Mouse (Mus musculus): ENCODE results near the gene Slx4ip. TPM values are rescaled to one million over a fixed set of nuclear protein-coding genes. Genes with fewer than 3 reads are reported as not detected.

The Slx4ip gene
- polyA plus RNA-seq, 1 experiment from 2014 or later, result 4.3 TPM

DNA sequence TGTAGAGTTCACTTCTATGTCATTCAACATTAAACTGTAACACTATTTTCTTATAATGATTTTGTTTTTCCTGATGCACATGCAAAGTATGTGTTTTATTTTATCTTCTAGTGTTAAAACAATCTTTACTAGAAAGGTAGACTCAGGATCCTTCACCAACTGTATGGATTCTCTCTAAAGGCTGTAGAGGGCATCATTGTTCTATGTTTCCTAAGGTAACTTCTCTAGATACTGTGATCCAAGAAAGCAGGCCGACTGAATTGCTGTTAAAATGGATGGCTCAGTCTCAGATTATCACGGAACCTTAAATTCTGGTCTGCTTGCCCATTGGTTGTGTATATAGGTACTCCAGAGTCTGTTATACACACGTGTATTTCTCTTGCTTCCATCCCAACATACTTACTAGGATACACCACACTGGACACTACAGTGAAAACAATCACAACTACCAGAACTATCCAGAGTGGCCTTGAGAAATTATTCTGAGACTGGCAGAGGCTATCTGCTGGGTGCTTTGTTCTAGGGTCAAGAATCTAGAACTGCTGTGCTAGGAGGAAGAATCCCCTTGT is 23.4 kb downstream of the Slx4ip start:
- Histone ChIP-seq H3K27me3 (ENCODE audit: insufficient read depth, low read length) (no peaks in the 10 kb centered on the region), H3K4me2 (ENCODE audit: low read length) (no peak overlapping the region), H3K4me3 (replicated peaks; ENCODE audit: low read depth, low read length) (no peak overlapping the region), H3K36me3 (ENCODE audit: insufficient read depth, low read length) (no peaks in the 10 kb centered on the region), H3K27ac (no peak overlapping the region), H3K9me3 (replicated peaks; ENCODE audit: low read length) (no peaks in the 10 kb centered on the region), H3K9ac (ENCODE audit: low read depth, low read length) (no peak overlapping the region), H3K4me1 (replicated peaks; ENCODE audit: insufficient read depth, low read length) (no peaks in the 10 kb centered on the region; the same call in 1 of the 2 replicates)
- WGBS, result 40% methylated on average over 3 of the region's 3 CpGs
- DNase-seq (ENCODE audit: low spot score) (peak; percentile 84), ATAC-seq (replicated peaks; ENCODE audit: low FRiP score, low read depth) (peak; percentile 43; the same call in 1 of the 2 replicates)
- TF ChIP-seq CTCF (IDR thresholded peaks at IDR 0.05; ENCODE audit: low read depth), result peak; percentile 68

DNA sequence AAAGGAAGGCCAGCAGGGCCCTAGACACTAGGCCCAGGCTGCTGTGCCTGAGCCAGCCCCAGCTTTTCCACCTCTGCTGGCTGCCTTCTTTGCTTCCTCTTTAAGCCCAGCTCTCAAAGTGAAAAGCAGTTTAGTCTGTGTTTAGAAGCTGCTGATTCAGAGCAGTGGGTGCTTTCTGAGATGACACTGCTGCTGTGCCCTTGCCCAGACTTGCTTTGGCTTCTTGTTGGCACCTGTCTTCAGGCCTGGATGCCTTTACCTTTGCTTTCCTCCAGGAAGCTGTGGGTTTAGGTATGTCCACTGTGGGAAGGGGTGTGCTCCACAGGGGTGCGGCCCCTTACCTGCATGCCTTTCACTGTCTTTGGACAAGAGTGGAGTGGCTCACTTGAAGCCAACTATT is 28.4 kb downstream of the Slx4ip start:
- Histone ChIP-seq H3K4me2 (ENCODE audit: low read length) (no peak overlapping the region), H3K27me3 (ENCODE audit: insufficient read depth, low read length) (no peaks in the 10 kb centered on the region), H3K4me3 (replicated peaks; ENCODE audit: low read depth, low read length) (no peak overlapping the region), H3K9me3 (replicated peaks; ENCODE audit: low read length) (no peaks in the 10 kb centered on the region), H3K9ac (ENCODE audit: low read depth, low read length) (no peak overlapping the region), H3K4me1 (replicated peaks; ENCODE audit: insufficient read depth, low read length) (no peaks in the 10 kb centered on the region), H3K36me3 (ENCODE audit: insufficient read depth, low read length) (no peaks in the 10 kb centered on the region), H3K27ac (no peak overlapping the region)
- no peak for TF ChIP-seq CTCF (IDR thresholded peaks at IDR 0.05; ENCODE audit: low read depth)
- WGBS, result 100% methylated on average over 1 of the region's 1 CpGs
- ATAC-seq (replicated peaks; ENCODE audit: low FRiP score, low read depth) (no peak), DNase-seq (ENCODE audit: low spot score) (no peak)

DNA sequence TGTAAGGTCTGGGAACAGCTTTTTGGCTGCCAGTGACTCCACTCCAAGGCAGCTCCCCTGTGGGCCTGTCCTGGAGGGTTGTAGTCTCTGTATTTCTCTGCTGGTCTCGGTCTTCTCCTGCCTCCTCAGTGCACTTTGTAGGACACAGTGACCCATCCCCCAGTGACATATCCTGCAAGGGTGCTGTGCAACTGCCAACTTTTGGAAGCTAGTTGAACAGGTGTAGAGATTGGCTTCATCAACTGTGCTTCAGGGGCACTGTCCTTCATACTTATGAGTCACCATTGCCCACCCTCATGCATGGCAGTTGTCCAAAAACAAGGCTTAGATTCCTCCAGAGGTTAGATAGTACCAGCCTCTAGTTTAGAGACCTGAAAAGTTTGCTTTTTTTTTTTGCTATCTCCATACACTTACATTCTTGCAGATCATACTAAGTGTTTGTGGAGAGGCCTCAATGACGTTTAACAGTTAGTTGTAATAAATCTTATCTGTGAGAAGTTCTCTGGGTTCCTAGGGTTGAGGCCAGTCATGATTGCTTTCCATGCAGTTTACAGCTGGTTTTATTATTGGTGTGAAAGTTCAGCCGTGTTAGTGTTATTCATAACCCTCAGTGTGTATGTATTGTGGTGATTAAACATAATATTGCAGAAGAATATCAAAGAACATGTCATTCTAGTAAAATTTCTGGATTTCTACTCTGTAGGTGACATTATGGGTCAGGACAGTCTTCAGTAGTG is 29.4 kb downstream of the Slx4ip start:
- Histone ChIP-seq H3K9ac (ENCODE audit: low read depth, low read length) (no peak overlapping the region), H3K4me2 (ENCODE audit: low read length) (no peak overlapping the region), H3K4me1 (replicated peaks; ENCODE audit: insufficient read depth, low read length) (no peaks in the 10 kb centered on the region), H3K9me3 (replicated peaks; ENCODE audit: low read length) (no peaks in the 10 kb centered on the region), H3K36me3 (ENCODE audit: insufficient read depth, low read length) (no peaks in the 10 kb centered on the region), H3K4me3 (replicated peaks; ENCODE audit: low read depth, low read length) (no peak overlapping the region), H3K27me3 (ENCODE audit: insufficient read depth, low read length) (no peaks in the 10 kb centered on the region), H3K27ac (no peak overlapping the region)
- ATAC-seq (replicated peaks; ENCODE audit: low FRiP score, low read depth), result no peak
- no peak for TF ChIP-seq CTCF (IDR thresholded peaks at IDR 0.05; ENCODE audit: low read depth)
- DNase-seq (ENCODE audit: low spot score), result no peak
- WGBS, result 52% methylated on average over 3 of the region's 3 CpGs

DNA sequence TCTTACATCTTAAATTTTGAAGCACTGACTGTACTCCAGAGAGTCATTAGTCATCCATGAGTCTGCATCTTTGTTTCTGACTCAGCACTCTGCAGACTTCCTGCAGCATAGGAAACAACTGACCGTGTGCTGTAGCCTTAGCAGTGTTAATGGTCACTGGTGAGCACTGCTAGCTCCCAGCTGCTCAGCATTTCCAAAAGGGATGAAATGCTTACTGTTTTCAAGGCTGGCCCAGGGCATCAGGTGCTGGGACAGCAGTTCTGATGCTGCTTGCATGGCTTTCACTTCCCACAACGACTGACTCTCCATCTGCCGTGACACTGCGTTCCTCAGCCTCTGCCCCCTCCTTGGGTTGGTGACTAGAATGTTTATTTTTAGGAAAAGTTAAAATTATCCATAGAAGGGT is 30.0 kb downstream of the Slx4ip start:
- 57% methylated on average over 4 of the region's 4 CpGs for WGBS
- Histone ChIP-seq H3K27ac (no peak overlapping the region), H3K27me3 (ENCODE audit: insufficient read depth, low read length) (no peaks in the 10 kb centered on the region), H3K4me2 (ENCODE audit: low read length) (no peak overlapping the region), H3K36me3 (ENCODE audit: insufficient read depth, low read length) (no peaks in the 10 kb centered on the region), H3K9me3 (replicated peaks; ENCODE audit: low read length) (no peaks in the 10 kb centered on the region), H3K4me1 (replicated peaks; ENCODE audit: insufficient read depth, low read length) (no peaks in the 10 kb centered on the region), H3K9ac (ENCODE audit: low read depth, low read length) (no peak overlapping the region), H3K4me3 (replicated peaks; ENCODE audit: low read depth, low read length) (no peak overlapping the region)
- peak; percentile 63; the same call in 1 of the 2 replicates for ATAC-seq (replicated peaks; ENCODE audit: low FRiP score, low read depth)
- DNase-seq (ENCODE audit: low spot score), result peak; percentile 27
- no peak for TF ChIP-seq CTCF (IDR thresholded peaks at IDR 0.05; ENCODE audit: low read depth)

DNA sequence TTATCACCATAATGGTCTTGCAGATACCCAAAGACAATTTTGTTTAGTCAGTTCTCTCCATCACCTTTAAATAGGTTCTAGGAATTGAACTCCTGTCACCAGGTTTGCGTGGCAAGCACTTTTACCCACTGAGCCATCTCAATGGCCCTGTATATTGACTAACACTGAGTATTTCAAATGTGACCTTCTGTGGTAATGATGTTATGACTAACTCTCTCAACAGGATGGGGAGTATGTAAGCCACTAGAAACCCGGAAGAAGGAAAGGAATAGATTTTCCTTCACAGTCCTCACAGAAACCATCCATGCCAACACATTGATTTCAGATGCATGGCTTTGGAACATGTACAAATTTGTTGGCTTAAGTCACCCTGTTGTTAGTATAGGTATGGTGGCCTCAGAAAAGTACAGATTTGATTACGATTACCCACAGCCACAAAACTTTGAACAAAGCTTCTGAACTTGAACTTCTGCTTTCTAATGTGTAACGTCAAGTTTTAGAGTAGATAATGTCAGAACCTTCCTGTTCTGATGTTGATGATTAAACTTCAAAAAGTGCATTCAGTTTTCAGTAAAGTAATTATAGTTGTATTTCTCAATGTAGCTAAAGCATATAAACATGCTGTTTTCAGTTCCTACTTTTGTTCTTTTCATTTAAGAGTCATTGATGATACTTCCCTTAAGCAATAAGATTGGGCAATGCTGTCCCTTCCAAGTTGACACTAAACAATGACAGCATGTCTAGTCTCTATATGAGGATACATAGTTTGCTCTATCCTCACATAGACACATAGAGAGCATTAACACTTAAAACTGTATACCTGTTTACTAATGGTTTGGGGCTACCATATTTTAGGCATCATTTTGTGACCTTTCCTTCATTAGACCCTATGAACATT is 45.6 kb downstream of the Slx4ip start:
- no peak overlapping the region for H3K4me3 ChIP-seq (replicated peaks; ENCODE audit: low read depth, low read length)
- no peak for ATAC-seq (replicated peaks; ENCODE audit: low FRiP score, low read depth)
- H3K27me3 ChIP-seq (ENCODE audit: insufficient read depth, low read length), result no peaks in the 10 kb centered on the region
- no peak overlapping the region for H3K27ac ChIP-seq
- no peak overlapping the region for H3K9ac ChIP-seq (ENCODE audit: low read depth, low read length)
- no peaks in the 10 kb centered on the region for H3K36me3 ChIP-seq (ENCODE audit: insufficient read depth, low read length)
- no peak for TF ChIP-seq CTCF (IDR thresholded peaks at IDR 0.05; ENCODE audit: low read depth)
- 84% methylated on average over 4 of the region's 4 CpGs for WGBS
- no peaks in the 10 kb centered on the region for H3K4me1 ChIP-seq (replicated peaks; ENCODE audit: insufficient read depth, low read length)
- no peak overlapping the region for H3K4me2 ChIP-seq (ENCODE audit: low read length)
- H3K9me3 ChIP-seq (replicated peaks; ENCODE audit: low read length), result no peaks in the 10 kb centered on the region
- no peak for DNase-seq (ENCODE audit: low spot score)

DNA sequence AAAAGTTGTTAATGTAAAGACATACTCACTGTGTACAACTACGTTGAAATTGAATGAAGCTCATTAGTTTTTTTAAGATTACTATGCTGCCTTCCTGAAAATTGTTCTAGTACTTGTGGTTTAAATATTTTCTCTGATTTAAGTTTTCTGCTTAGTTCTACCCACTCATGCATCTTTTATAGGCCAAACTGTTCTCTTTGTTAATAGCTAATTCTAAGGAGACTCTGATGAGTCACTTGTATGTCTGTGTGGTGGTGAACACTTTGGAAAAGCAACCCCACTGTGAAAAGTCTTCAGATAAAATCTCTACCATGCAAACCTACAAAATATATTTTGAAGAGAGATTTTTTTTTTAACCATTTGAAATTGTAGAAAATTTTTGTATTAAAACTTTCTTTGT is 47.2 kb downstream of the Slx4ip start:
- DNase-seq (ENCODE audit: low spot score) (no peak), ATAC-seq (replicated peaks; ENCODE audit: low FRiP score, low read depth) (no peak)
- Histone ChIP-seq H3K27me3 (ENCODE audit: insufficient read depth, low read length) (no peaks in the 10 kb centered on the region), H3K4me3 (replicated peaks; ENCODE audit: low read depth, low read length) (no peak overlapping the region), H3K36me3 (ENCODE audit: insufficient read depth, low read length) (no peaks in the 10 kb centered on the region), H3K4me1 (replicated peaks; ENCODE audit: insufficient read depth, low read length) (no peaks in the 10 kb centered on the region), H3K9me3 (replicated peaks; ENCODE audit: low read length) (no peaks in the 10 kb centered on the region), H3K4me2 (ENCODE audit: low read length) (no peak overlapping the region), H3K27ac (no peak overlapping the region), H3K9ac (ENCODE audit: low read depth, low read length) (no peak overlapping the region)
- WGBS, result 84% methylated on average over 1 of the region's 1 CpGs
- TF ChIP-seq CTCF (IDR thresholded peaks at IDR 0.05; ENCODE audit: low read depth), result no peak

All from kidney, postnatal 0 days (tissue).